Mouse (Mus musculus) stomach, postnatal 0 days (tissue): Measurements from ENCODE around the gene Ppil6.

Experiments
- CTCF ChIP-seq: IDR thresholded peaks from 2 replicates; pipeline ENCODE4 v1.5.1; 2016; ENCODE audit warnings: antibody characterized with exemption, low read depth, mild to moderate bottlenecking, moderate library complexity
- EP300 ChIP-seq: optimal IDR thresholded peaks from 2 replicates; pipeline ENCODE3; 2016; ENCODE audit warnings: antibody characterized with exemption

DNA sequence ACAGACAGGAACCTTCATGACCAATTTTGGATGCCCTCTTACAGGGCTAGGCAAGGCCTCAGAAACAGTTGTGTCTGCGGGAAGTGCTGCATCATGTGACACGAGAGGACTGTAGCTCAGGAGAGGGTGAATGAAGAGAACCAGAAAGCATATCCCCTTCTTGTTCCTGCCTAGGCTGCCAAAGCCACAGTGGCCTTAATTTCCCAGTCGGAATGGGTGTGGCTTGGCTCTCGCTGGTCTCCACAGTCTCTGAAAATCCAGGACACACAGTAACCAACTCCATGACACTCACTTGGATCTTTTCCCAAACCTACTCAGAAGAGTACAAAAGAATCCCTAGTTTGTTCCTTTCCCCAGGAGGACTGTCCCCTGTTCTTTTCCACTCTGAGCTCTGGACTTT is 10.7 kb downstream of the Ppil6 start:
- TF ChIP-seq EP300 (no peak), CTCF (no peak)
